Mouse (Mus musculus): ENCODE measurements around the gene Hmg20a. TPM values are rescaled to one million over a fixed set of nuclear protein-coding genes. Genes with fewer than 3 reads are reported as not detected.

The Hmg20a gene
- total RNA-seq (2021) = 10 to 100 TPM; 55.8 to 59.0 TPM
- long read RNA-seq, experiment 1, transcript Hmg20a-201 (10 exons, 3,778 nt) = major isoform, 6 of 25 reads
- long read RNA-seq, experiment 1, transcript Hmg20a-205 (9 exons, 1,700 nt) = major isoform, 6 of 25 reads
- long read RNA-seq, experiment 1, partial matches to known transcripts = 7 of 25 reads
- long read RNA-seq, experiment 1, other reads (novel, unspliced or antisense) = 6 of 25 reads
- long read RNA-seq, experiment 2, partial matches to known transcripts = 26 of 50 reads
- long read RNA-seq, experiment 2, other reads (novel, unspliced or antisense) = 12 of 50 reads

DNA sequence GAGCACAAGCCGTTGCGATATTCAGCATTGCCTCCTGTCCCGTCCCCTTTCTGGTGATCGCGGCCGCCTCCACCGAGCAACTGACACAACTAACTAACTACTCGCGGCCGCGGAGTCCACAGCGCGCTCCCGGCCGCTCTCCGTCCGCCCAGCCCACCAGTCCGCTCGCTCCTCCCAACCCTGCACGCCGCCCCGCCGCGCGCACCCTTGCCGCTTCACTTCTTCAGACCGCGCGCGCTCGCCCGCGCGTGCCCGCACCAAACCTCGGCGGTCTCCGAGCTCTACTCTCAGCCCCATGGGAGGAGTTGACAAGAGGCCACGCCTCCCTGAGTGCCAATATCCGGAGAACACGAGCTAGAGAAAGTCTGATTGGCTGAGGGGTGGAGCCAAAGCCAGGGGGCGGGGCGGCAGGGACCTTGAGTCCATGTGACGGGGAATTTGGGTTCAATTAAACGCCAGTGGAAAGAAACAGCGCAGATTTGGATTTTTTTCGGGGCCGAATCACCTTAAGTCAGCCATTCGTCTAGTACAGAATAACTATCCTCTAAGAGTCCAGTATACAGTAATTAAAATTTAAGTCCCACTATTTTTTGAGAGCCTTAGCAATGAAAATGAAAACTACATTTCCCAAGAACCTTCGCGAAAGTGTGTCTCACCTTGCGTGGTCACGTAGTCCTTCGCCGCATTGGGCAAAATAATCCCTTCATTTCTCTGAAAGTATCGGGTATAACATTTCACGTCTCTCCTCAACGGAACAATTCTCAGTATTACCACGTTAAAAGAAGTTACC lies at the start of gene Hmg20a, which contains the start of gene Peak1:
Gene Hmg20a, plus strand, starts transcription at position 662 of the 790 bp plus-strand sequence.
Gene Peak1, minus strand, starts transcription at position 120 of the 790 bp plus-strand sequence.
- peak; percentile 98 to 100 for DNase-seq (ENCODE audit: low spot score in 2 of 2)

DNA sequence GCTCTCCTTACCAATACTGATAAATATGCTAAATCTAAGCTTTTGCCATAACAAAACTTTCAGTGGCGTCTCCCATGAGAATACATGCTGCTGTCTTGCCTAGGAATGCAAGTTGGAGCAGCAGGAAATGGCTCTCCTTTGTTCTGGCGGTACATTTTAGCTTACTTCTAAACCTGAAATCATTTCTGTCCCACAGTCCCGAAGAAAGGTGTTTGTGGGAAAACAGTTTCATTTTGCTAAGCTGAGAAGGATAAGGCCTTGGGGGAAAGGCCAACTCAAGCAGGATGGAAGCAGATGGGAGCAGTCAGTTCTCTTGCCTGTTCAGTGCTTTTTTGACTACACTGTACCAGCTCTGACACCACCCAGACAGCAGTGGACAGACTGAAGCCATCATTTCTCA lies 49.6 kb upstream of the Hmg20a start:
- DNase-seq (ENCODE audit: low spot score in 2 of 2) = no peak

DNA sequence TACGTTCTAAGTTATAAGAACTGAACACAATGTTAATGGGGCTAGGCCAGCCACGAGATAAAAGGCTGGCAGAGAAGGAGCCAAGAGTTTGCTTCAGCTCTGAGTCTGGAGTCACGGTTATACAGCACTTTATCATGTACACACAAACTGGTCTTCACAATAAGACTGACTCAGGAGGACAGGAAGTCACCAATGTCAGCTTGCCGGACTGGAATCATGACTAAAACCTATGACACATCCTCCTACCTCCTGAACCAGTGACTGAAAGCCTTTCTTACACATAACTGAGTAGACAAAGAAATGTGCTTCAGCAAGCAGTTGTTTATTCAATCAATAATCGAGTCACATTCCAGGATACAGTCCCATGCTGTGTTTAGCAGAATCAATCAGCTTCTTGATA lies 47.7 kb upstream of the Hmg20a start:
- DNase-seq (ENCODE audit: low spot score in 2 of 2) = no peak

DNA sequence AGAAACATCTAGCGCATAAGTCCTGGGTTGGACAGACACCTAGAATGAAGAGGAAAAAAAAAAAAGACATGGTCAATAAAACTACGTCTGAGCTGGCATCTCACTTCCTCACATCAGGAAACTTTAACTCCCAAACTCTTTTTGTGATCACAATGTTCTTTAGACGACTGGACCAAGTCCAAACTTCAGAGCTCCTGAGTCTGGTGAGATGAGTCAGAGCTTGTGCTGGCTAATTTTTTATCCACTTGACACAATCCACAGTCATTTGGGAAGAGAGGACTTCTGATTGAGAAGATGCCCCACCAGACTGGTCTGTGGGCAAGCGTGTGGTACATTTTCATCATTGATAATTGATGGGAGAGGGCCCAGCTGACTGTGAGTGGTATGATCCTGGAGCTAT lies 44.0 kb upstream of the Hmg20a start:
- DNase-seq (ENCODE audit: low spot score in 2 of 2) = no peak

DNA sequence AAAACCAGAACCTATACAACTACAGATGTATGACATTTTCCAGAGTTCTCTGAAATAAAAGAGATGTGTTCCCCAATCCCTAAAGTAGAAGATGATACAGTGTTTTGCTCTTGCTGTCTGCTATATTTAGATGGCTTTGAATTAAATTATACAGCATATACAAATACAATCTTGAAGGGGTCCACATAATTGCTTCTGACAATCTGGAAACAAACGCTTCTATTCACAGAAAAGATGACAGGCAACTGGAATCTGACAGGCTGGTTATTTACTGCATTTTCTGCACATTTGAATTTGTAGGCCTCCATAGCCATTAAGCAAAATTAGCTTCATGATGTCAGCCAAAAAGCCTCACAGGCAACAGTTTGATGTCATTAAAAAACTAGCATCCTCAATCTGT lies 35.6 kb upstream of the Hmg20a start:
- DNase-seq (ENCODE audit: low spot score in 2 of 2) = no peak

DNA sequence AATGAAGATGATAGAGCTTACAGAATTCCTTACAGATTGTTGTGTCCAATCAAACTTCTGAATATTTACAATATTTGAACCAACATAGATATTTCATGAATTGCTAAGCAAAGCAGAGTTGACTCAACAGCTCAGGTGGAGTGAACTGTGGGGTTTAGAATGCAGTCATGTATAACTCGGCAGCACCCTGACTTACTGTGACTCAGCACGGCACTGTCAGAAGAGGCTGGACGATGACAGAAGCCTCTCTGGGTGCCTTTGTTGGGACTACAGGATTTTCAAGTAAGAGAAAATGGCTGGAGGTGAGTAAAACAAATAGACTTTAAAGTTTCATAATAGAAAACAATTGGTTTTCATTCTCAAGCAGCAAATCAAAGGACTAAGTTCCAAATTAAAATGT lies 25.6 kb upstream of the Hmg20a start:
- no peak for DNase-seq (ENCODE audit: low spot score in 2 of 2)

DNA sequence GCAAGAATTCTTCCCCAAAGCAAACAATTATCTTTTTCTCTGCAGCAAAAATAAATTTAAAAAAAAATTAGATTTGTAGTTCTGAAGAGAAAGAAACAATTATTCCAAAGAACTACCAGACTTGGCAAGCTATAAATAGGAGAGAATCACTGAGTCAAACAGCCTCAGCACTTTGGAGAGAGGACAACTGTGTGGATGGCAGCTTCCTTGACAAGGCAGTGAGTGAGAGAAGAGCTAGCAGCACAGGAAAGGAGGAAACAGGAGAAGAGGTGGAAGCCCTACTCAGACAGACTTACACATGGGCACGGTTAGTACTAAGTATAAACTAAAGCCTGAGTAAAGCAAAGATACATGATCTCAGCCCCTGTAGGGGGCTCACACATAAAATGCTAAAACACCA lies 22.1 kb upstream of the Hmg20a start:
- DNase-seq (ENCODE audit: low spot score in 2 of 2) = no peak

DNA sequence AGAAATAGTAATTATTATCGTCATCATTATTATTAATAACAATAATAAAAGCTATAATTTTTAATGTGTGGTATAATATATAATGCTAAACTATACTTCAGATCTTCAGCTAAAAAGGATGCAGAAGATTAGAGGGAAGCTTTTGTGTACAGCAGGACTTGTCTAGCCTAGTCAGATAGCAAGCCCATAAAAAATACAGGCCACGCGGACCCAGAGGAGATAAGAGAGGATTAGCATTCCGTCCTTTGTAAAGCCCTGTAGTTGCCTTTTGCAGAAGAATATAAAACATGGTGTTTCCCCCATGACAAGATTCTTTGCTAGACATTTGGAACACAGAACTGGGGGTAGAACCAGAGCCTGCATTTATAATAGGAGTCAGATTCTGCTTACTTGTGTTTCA lies 13.8 kb upstream of the Hmg20a start:
- no peak for DNase-seq (ENCODE audit: low spot score in 2 of 2)

DNA sequence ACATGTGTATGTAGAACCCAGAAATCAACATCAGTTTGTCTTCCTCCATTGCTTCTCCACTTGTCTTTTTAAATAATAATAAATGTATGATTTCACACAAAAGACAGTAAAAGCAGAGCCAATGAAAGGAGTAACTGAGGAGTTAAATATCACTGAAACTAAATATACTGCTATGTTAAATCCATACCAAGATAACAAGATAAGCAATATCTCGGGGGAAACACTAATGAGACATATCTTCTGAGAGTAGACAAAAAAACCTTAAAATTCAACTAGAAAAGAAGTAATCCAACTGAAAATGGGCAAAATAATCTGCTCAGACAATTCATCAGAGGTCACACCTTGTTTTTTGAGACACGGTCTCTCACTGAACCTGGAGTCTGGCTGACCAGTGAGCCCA lies 8.5 kb upstream of the Hmg20a start:
- DNase-seq (ENCODE audit: low spot score in 2 of 2) = no peak

DNA sequence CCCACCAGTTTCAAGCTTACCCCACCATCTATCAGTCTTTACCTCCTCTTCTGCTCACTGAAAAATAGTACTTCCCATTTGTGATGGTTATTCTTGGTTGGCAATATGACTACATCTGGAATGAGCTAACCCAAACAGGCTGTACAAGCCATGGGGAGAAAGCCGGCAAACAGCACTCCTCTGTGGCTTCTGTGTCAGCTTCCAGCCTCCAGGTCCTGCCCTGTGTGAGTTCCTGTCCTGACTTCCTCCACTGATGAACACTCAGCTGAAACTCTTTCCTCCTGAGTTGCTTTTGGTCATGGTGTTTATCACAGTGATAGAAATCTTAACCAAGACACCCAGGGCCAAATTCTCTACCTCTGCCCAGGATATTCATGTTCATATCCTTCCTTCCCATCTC lies 5.7 kb upstream of the Hmg20a start:
- DNase-seq (ENCODE audit: low spot score in 2 of 2) = no peak

DNA sequence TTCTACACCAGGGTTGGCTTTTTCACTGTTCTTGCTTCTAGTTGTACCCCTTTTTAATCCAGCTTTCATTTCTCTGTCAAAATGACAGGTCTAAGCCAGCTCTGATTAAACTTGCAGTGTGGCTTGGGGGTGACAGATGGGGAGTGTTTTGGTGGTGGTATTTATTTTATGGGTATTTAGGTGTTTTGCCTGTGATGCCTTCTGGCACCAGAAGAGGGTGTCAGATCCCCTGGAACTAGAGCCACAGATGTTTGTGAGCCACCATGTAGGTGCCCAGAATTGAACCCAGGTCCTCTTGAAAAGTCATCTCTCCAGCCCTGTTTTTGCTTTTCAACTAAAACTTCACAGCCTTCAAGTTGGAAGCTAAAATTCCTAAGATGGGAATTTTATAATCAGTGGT lies 4.1 kb upstream of the Hmg20a start:
- DNase-seq (ENCODE audit: low spot score in 2 of 2) = no peak

DNA sequence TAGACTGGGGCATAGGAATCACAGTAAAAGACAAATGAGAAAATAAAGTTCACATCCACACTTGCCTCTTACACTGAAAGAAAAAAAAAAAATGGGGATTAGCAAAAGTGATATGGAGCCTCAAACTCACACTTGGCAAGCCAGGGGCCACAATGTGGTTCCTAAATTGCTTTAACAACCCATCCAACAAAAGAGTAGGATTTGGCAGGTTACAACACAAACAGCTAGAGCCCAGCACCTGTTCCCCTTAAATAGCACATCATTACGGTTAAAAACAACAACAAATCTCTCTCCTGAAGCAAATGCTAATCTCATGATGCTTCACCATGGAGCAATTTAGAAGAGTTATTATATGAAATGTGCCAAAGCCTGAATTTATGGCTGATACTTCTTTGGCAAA lies 3.0 kb upstream of the Hmg20a start:
- no peak for DNase-seq (ENCODE audit: low spot score in 2 of 2)

DNA sequence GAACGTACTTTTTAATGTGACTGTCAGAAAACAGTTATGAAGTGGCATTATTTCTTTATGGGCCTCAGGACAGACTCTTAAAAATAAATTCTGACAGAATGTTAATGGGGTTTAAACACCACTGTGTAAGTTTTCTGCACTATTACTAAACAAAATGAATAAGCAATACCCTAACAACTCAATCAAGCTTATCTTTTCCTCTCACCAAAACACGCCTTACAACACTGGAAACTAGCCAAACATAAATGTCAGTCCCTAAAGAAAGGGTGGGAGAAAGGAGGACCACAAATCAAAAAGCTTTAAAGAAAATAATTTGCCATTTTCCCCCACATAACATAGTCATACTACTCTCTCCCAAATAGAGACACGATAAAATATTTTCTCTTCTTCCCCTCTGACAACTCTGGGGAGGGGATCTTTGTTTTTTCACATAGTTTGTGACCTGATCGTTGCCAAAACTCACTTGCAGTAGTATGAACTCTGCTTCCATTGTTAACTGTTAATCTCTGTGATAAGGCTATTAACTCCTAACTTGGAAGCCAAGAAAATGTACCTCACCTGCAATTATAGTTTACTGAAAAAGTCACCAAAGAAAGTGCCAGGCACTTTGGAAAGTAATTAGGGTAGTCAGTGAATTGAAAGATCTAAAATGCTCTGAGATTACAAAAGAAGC lies 2.3 kb upstream of the Hmg20a start:
- DNase-seq (ENCODE audit: low spot score in 2 of 2) = no peak

DNA sequence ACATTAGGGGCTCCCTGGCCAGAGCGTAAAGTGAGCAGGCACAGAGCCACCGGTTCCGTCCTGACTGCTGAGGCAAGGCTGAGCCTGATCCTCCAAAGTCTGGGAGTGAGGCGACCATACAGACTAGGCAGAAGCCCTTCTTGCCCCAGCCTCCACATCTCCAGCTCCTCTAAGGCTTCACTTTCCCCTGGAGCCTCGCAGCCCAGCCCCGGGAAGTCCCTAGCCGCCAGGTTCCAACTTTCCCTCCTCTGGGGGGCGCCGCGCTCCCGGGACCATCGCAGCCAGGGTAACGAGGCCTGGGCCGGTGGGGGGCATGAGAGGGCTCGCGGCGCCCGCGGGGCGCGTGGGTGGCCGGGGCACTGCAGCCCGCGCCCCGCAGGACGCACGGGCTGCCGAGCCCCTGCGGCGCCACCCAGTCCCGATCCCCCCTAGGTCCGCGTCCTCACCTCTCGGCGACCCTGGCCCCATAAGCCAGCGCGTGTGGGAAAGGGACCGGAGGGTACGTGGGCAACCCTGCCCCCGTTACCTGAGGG lies 928 bp upstream of the Hmg20a start:
- peak; percentile 74 for DNase-seq (ENCODE audit: low spot score in 2 of 2)

DNA sequence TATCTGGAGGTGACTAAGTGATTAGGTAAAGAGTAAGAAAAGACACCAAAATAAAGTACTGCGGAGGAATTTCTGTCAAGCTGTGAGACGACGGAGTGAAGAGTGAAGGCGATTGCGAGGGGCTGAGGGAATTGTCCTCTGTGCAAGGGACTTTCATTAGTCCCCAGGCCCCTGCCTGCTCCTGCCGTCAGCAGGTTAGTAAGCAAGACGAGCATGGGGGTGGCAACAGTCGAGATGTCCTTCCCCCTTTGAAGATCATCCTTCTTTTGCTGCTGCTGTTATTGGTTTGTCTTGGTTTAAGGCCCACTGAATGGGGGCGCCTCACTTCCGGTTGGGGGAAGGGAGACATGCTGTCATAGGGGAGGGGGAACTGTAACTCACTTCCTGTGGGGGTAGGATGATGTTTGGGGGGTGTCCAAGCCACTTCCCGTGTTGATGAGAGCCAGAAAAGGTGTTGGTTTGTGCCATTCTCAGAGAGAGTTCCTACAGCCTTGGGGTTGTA lies 380 bp downstream of the Hmg20a start:
- DNase-seq (ENCODE audit: low spot score in 2 of 2) = peak; percentile 41 to 70

DNA sequence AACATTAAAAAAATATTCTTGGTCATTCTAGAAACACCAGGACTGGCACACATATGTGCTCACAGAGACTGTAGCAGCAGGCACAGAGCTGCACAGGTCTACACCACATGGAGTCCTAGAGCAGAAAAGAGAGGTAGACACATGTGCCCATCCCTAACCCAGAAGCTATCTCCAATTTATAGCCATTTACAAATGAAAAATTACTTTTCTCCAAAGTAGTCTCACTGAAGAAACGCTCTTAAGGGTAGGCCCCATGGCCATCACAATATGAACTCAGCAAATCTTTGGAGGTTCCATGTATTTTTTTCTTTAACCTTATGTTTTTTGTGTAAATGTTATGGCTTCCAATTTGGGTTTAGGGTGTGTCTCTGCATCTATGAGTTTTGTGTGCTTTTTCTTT lies 1.8 kb downstream of the Hmg20a start:
- no peak for DNase-seq (ENCODE audit: low spot score in 2 of 2)

DNA sequence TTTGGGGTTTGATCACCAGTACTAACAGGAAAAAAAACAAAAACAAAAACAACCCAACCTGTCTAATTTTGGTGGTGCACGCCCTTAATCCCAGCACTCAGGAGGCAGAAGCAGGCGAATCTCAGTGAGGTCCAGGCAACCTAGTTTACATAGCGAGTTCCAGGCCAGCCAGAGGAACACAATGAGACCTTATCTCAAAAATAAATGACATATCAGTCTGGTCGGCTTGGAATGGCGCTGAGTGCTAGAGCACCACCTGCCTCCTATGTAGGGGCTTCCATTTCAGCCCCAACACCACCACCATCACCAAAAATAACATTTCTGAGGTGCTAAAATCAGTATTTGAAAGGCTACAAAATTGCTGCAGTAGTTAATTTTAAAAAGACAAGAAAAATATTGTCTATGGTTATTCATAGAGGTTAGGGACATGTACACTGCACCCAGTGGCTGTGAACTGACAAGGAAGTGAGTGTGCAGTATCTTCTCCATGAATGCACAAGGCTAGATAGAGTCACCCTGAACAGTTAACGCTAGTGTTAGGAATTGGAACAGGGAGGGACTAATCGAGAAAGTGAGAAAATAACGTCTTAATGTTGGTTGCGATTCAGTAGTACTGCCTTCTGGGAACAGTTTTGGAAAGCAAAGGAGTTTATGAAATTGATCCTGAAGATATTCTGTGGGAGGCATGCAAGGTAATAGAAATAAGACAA lies 2.6 kb downstream of the Hmg20a start:
- DNase-seq (ENCODE audit: low spot score in 2 of 2) = no peak

DNA sequence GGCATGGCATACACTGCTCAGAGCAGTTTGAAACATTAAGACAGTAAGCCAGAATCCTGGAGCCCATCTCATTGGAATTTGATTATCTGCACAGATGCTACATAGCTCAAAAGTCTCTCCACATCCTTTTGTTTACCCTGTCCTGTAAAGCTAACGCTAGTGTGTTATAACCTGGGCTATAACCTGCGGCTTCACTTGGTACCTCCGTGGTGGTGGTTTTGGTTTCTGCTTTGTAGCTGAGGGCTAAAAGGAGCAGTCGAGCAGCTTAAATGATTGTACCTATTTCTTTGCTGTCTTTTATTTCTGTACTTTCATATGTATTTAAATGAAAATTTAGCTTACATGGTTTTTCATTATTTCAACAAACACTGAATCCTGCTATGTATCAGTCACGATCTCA lies 3.6 kb downstream of the Hmg20a start:
- DNase-seq (ENCODE audit: low spot score in 2 of 2) = no peak

DNA sequence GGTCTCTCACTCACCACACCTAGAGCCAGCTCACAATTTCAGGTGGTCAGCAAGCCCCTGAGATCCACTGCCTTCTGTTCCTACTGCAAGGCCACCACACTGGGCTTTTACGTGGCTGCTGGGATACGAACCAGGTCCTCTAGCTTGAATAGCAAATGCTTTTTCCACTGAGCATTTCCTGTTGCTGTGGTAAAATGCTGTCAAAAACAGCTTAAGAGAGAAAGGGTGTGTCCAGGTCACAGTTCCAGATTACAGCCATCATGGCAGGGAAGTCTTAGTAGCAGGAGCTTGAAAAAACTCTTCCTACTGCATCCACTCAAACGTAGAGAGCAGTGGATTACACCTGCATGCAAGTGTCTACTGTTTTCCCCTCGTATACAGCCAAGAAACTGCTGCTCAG lies 6.5 kb downstream of the Hmg20a start:
- DNase-seq (ENCODE audit: low spot score in 2 of 2) = no peak

DNA sequence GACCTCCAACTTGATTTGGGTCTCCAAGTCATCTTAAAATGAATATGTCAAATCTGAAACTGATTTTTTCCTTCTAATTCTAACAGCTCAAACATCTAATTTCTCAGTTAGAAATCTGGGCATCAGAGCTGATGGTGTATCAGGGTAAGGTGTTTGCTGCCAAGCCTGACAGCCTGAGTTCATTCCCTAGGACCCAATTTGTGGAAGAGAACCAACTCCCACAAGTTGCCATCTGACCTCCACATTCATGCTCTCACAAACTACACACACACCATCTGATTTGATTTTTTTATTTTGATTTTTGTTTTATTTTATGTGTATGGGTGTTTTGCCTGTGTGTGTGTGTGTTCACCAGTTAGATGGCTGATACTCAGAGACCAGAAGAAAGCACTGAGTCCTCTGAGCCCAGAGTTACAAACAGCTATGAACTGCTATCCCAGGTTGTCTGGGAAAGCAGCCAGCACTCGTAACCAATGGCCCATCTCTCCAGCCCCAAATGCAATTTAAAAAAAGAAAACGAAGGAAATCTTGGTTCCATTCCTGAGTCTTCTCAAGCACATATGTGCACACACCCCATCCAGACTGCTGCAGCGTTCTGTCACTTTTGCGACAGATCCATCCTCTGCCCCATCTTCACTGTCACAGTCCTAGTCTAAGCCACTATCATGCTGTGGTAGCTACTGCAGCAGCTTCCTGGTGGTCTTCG lies 17.6 kb downstream of the Hmg20a start:
- no peak for DNase-seq (ENCODE audit: low spot score in 2 of 2)
